Mouse (Mus musculus): ENCODE data around the gene Cfap65. TPM values are rescaled to one million over a fixed set of nuclear protein-coding genes. Genes with fewer than 3 reads are reported as not detected.

The Cfap65 gene
- total and polyA plus RNA-seq, 3 experiments: 2.3 TPM; not detected in 2

- TF ChIP-seq CTCF (IDR thresholded peaks at IDR 0.05) (peak; percentile 83), POLR2A (IDR thresholded peaks at IDR 0.05; ENCODE audit: insufficient read depth, low read depth, low read length) (no peak), EP300 (IDR thresholded peaks at IDR 0.05; ENCODE audit: insufficient read depth, low read depth, low read length) (peak; percentile 43; the same call in 1 of the 2 replicates)
- no peaks in the 10 kb centered on the region for H3K79me2 ChIP-seq (replicated peaks; ENCODE audit: control insufficient read depth, insufficient read depth, low read length)
- H3K27ac ChIP-seq: no peak overlapping the region
- DNase-seq: peak; percentile 67 to 72
- H3K36me3 ChIP-seq (ENCODE audit: control insufficient read depth, insufficient read depth, low read length): no peaks in the 10 kb centered on the region
- H3K9ac ChIP-seq (ENCODE audit: low read depth, low read length): no peak overlapping the region
- H3K4me1 ChIP-seq (ENCODE audit: control insufficient read depth, insufficient read depth, low read length): no peaks in the 10 kb centered on the region
- 0 out of 2 replicates have a peak, but pooled peaks cover 1% of the 10 kb centered on the region for H3K27me3 ChIP-seq (ENCODE audit: control insufficient read depth, insufficient read depth, low read length)
- intact Hi-C loops (cut with DNase I): loop anchor here (2.0 kb wide), 1 partner anchor 52 kb away; no protein-coding TSS in a partner anchor
- no peak overlapping the region for H3K4me3 ChIP-seq
- 26% methylated on average over 16 of the region's 16 CpGs for WGBS
Observed at GRCm38 (mm10) chr1:74964494-74965215, 29.3 kb upstream of the Cfap65 start.

- Histone ChIP-seq H3K27me3 (ENCODE audit: control insufficient read depth, insufficient read depth, low read length) (0 out of 2 replicates have a peak, but pooled peaks cover 1% of the 10 kb centered on the region), H3K4me3 (no peak overlapping the region), H3K9ac (ENCODE audit: low read depth, low read length) (no peak overlapping the region), H3K79me2 (replicated peaks; ENCODE audit: control insufficient read depth, insufficient read depth, low read length) (no peaks in the 10 kb centered on the region), H3K36me3 (ENCODE audit: control insufficient read depth, insufficient read depth, low read length) (no peaks in the 10 kb centered on the region), H3K27ac (no peak overlapping the region), H3K4me1 (ENCODE audit: control insufficient read depth, insufficient read depth, low read length) (no peaks in the 10 kb centered on the region)
- 90% methylated on average over 5 of the region's 5 CpGs for WGBS
- no peak for TF ChIP-seq POLR2A (IDR thresholded peaks at IDR 0.05; ENCODE audit: insufficient read depth, low read depth, low read length)
- TF ChIP-seq CTCF (IDR thresholded peaks at IDR 0.05): no peak
- no peak for TF ChIP-seq EP300 (IDR thresholded peaks at IDR 0.05; ENCODE audit: insufficient read depth, low read depth, low read length)
- intact Hi-C loops (cut with DNase I): no loop called here
- DNase-seq: no peak
Observed at GRCm38 (mm10) chr1:74962853-74963227, 27.4 kb upstream of the Cfap65 start.

- H3K4me1 ChIP-seq (ENCODE audit: control insufficient read depth, insufficient read depth, low read length): no peaks in the 10 kb centered on the region
- no peaks in the 10 kb centered on the region for H3K79me2 ChIP-seq (replicated peaks; ENCODE audit: control insufficient read depth, insufficient read depth, low read length)
- 0 out of 2 replicates have a peak, but pooled peaks cover 1% of the 10 kb centered on the region for H3K27me3 ChIP-seq (ENCODE audit: control insufficient read depth, insufficient read depth, low read length)
- H3K4me3 ChIP-seq: no peak overlapping the region
- no peak for DNase-seq
- TF ChIP-seq CTCF (IDR thresholded peaks at IDR 0.05) (no peak), EP300 (IDR thresholded peaks at IDR 0.05; ENCODE audit: insufficient read depth, low read depth, low read length) (no peak), POLR2A (IDR thresholded peaks at IDR 0.05; ENCODE audit: insufficient read depth, low read depth, low read length) (no peak)
- H3K27ac ChIP-seq: no peak overlapping the region
- no peak overlapping the region for H3K9ac ChIP-seq (ENCODE audit: low read depth, low read length)
- H3K36me3 ChIP-seq (ENCODE audit: control insufficient read depth, insufficient read depth, low read length): no peaks in the 10 kb centered on the region
- intact Hi-C loops (cut with DNase I): no loop called here
- WGBS: 75% methylated on average over 5 of the region's 5 CpGs
Observed at GRCm38 (mm10) chr1:74962126-74962852, 26.9 kb upstream of the Cfap65 start.

- intact Hi-C loops (cut with DNase I): no loop called here
- H3K36me3 ChIP-seq (ENCODE audit: control insufficient read depth, insufficient read depth, low read length): no peaks in the 10 kb centered on the region
Observed at GRCm38 (mm10) chr1:74961722-74962121, 26.3 kb upstream of the Cfap65 start.

DNA sequence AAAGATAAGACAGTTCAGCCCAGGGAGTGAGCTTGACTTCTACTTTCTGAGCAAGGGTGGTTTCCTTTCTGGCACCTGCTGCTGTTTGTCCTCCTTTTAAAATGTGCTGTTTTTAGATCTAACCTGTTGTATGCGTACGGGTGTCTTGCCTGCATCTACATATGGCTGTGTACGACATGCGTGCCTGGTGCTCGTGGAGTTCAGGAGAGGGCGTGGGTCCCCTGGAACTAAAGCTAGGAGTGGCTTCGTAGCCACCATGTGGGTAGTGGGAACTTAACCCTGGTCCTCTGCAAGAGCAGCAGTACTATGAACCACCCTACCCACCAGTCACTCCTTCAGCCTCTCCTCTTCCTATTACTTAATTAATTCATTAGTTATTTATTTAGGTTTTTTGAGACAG, 24.7 kb upstream of the Cfap65 start:
- Histone ChIP-seq H3K27ac (no peak overlapping the region), H3K79me2 (replicated peaks; ENCODE audit: control insufficient read depth, insufficient read depth, low read length) (no peaks in the 10 kb centered on the region), H3K36me3 (ENCODE audit: control insufficient read depth, insufficient read depth, low read length) (no peaks in the 10 kb centered on the region), H3K4me3 (no peak overlapping the region), H3K9ac (ENCODE audit: low read depth, low read length) (no peak overlapping the region), H3K27me3 (ENCODE audit: control insufficient read depth, insufficient read depth, low read length) (peaks cover 3% of the 10 kb centered on the region; the same call in 1 of the 2 replicates), H3K4me1 (ENCODE audit: control insufficient read depth, insufficient read depth, low read length) (no peaks in the 10 kb centered on the region)
- DNase-seq: no peak
- intact Hi-C loops (cut with DNase I): no loop called here
- TF ChIP-seq EP300 (IDR thresholded peaks at IDR 0.05; ENCODE audit: insufficient read depth, low read depth, low read length) (no peak), CTCF (IDR thresholded peaks at IDR 0.05) (no peak)
- WGBS: 77% methylated on average over 7 of the region's 7 CpGs

More at GRCm38 (mm10) chr1:74961722-74962121, 26.3 kb upstream of the Cfap65 start:
- WGBS: 85% methylated on average over 7 of the region's 7 CpGs
- no peak for DNase-seq
- Histone ChIP-seq H3K27me3 (ENCODE audit: control insufficient read depth, insufficient read depth, low read length) (0 out of 2 replicates have a peak, but pooled peaks cover 1% of the 10 kb centered on the region), H3K4me3 (no peak overlapping the region), H3K79me2 (replicated peaks; ENCODE audit: control insufficient read depth, insufficient read depth, low read length) (no peaks in the 10 kb centered on the region), H3K4me1 (ENCODE audit: control insufficient read depth, insufficient read depth, low read length) (no peaks in the 10 kb centered on the region), H3K9ac (ENCODE audit: low read depth, low read length) (no peak overlapping the region), H3K27ac (no peak overlapping the region)
- TF ChIP-seq EP300 (IDR thresholded peaks at IDR 0.05; ENCODE audit: insufficient read depth, low read depth, low read length) (no peak), POLR2A (IDR thresholded peaks at IDR 0.05; ENCODE audit: insufficient read depth, low read depth, low read length) (no peak), CTCF (IDR thresholded peaks at IDR 0.05) (no peak)
